In the genomic region with DNA sequence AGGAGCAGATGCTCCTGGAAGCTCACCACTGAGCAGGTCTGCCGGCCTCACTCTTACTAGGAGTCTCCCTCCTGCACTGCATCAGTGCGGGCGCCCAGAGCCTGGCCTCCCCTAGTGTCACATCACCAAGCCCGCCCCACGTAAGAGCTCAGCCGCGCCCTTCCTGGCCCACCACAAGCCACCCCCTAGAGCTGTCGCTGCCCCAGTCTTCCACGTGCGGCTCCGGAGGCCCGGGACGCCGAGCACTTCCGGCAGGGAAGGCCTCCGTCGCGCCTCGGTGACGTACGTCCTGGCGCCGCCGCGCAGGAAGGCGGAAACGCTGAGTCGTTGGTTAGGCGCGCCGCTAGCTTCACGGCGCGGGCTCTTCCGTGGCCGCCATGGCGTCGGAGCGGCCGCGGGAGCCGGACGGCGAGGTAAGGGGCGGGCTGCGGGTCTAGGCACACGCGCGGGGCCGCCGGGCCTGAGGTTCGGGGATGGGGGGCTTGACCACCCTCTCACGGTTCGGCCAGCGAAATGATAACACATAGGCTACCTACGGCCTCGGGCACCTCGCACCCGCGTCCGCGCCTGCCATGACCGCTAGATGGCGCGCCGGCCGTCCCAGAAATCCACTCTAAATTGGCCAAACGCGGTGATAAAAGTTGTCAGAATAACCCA, we compare ENCODE assay signal across 8 mouse cellular contexts. TPM values are rescaled to one million over a fixed set of nuclear protein-coding genes. Genes with fewer than 3 reads are reported as not detected.
DNase-seq lines count a peak whose midpoint lies in the region; ATAC-seq and TF ChIP-seq lines count a peak whose summit lies in the region.

A gene (plus strand): TSS at position 290 of the 657 bp plus-strand sequence.

- intact Hi-C loops in heart, postnatal 25 days (cut with DNase I), result no loop called here

- H3K9me3 ChIP-seq in forebrain, embryonic 15.5 days, result no peaks in the 10 kb centered on the region

- no peaks in the 10 kb centered on the region for H3K27me3 ChIP-seq in forebrain, embryonic 15.5 days

- peaks cover 26% of the 10 kb centered on the region for H3K4me1 ChIP-seq in forebrain, embryonic 15.5 days
- peaks cover 6% of the 10 kb centered on the region for H3K4me1 ChIP-seq in lung, adult 2 months (ENCODE audit: control insufficient read depth, insufficient read depth, low read length)

- H3K4me2 ChIP-seq in forebrain, embryonic 15.5 days (replicated peaks), result peak within 1 kb of the TSS; percentile 80

- peaks cover 20% of the 10 kb centered on the region for H3K36me3 ChIP-seq in forebrain, embryonic 15.5 days

- peak; percentile 61; the same call in 1 of the 2 replicates for TF ChIP-seq POLR2A in lung, adult 2 months (IDR thresholded peaks at IDR 0.05; ENCODE audit: borderline replicate concordance, extremely low read depth, low read depth, low read length)

- H3K4me3 ChIP-seq in forebrain, embryonic 15.5 days, result peak within 1 kb of the TSS; percentile 78
- peak within 1 kb of the TSS; percentile 95 for H3K4me3 ChIP-seq in lung, adult 2 months (replicated peaks; ENCODE audit: extremely low read depth, low read depth, low read length)

- ATAC-seq in forebrain, embryonic 15.5 days (replicated peaks), result peak; percentile 98
- ATAC-seq in neutrophil, adult 5-6 weeks (ENCODE audit: extremely low read depth, insufficient number of reproducible peaks, low FRiP score, poor library complexity, severe bottlenecking), result peak; percentile 93

- DNase-seq in ES-CJ7 (ENCODE audit: low read depth, low spot score), result peak; percentile 90
- DNase-seq in cerebellum, adult 11 months, result peak; percentile 92
- peak; percentile 89 for DNase-seq in heart, postnatal 25 days (ENCODE audit: low spot score)
- peak; percentile 96 to 97 for DNase-seq in layer of hippocampus, adult 18-20 months (ENCODE audit: low spot score in 2 of 2)
- peak; percentile 96 for DNase-seq in lung, adult 2 months
- peak; percentile 89 for DNase-seq in thymus, adult 18-20 months

- H3K27ac ChIP-seq in forebrain, embryonic 15.5 days (replicated peaks), result peak within 1 kb of the TSS; percentile 94

- TF ChIP-seq CTCF in lung, adult 2 months (IDR thresholded peaks at IDR 0.05; ENCODE audit: insufficient read depth, low read length), result peak; percentile 57

- WGBS in forebrain, embryonic 15.5 days, result under 1% methylated on average over 69 of the region's 69 CpGs
- 1% methylated on average over 69 of the region's 69 CpGs for WGBS in lung, adult 2 months

- H3K9ac ChIP-seq in forebrain, embryonic 15.5 days (replicated peaks), result peak within 1 kb of the TSS; percentile 87

RNA-seq across cellular contexts. Expression of the gene that starts here (rescaled TPM):
- polyA plus RNA-seq in forebrain, embryonic 15.5 days (2015; fragmentation: Nextera tagmentation; extraction: Ambion mirVana), result 33.3 and 37.7 TPM in 2 replicates
- 10 to 100 TPM; 13.9 to 14.6 TPM for total RNA-seq in heart, postnatal 25 days (2021)
- 10 to 100 TPM; 17.5 to 18.2 TPM for total RNA-seq in layer of hippocampus, adult 18-20 months (2021)
- 18.1 and 21.3 TPM in 2 replicates for polyA plus RNA-seq in lung, adult 2 months (2012; rRNA removed)
- total RNA-seq in neutrophil, adult 5-6 weeks (2017), result 55.2 and 59.9 TPM in 2 replicates

Comparison
In these comparisons a context has a peak if more than half of its experiments do, and no peak if none do; other contexts are left out.
1. Peak in every context shown above with its lines: DNase-seq, ATAC-seq, H3K4me3 ChIP-seq and H3K27ac ChIP-seq.